In genomic region chr1:67143939-67144338, GRCm38 (mm10) we compare ENCODE assay signal across 9 mouse cellular contexts. TPM values are rescaled to one million over a fixed set of nuclear protein-coding genes. Genes with fewer than 3 reads are reported as not detected.
DNase-seq lines count a peak whose midpoint lies in the region; ATAC-seq and TF ChIP-seq lines count a peak whose summit lies in the region.
"Had no signal": no experiment of that assay in that cellular context is flagged by ENCODE, and none has a peak within 500 bp of the region (broad histone marks: within the 10 kb centered on the region; RNA-seq: fewer than 3 reads in every experiment).

No protein-coding gene starts in this region.

- peak; percentile 43; the same call in 1 of the 2 replicates for ATAC-seq in cerebellum, adult (ENCODE audit: insufficient number of reproducible peaks, low FRiP score, low TSS enrichment)

- no peak for DNase-seq in cerebellum, adult 11 months
- DNase-seq in left cerebral cortex, adult 2 months (ENCODE audit: extremely low spot score in 1 of 2, low spot score in 2 of 2), result peak in 1 of 2 experiments; percentile 18
- no peak for DNase-seq in left cerebral cortex, adult 8-10 months (ENCODE audit: low spot score in 2 of 2)
- DNase-seq in c-Kit-positive CD71-negative TER-119-negative erythroid progenitor cells, embryonic 14.5 days (ENCODE audit: low read depth), result peak; percentile 4
- peak; percentile 35 for DNase-seq in induced T-regulatory cell, adult 2 months (ENCODE audit: low read depth)
- peak; percentile 14 for DNase-seq in retina, postnatal 7 days (ENCODE audit: low read depth, low spot score)
- no peak for DNase-seq in T-cell, adult 2 months (ENCODE audit: low spot score)

- TF ChIP-seq CTCF in left cerebral cortex, adult 2 months (IDR thresholded peaks at IDR 0.05), result peak; percentile 65

- no peak overlapping the region for H3K4me3 ChIP-seq in left cerebral cortex, adult 2 months
- H3K4me3 ChIP-seq: lung, embryonic 15.5 days had no signal

- intact Hi-C loops in left cerebral cortex, adult 2 months (cut with DNase I), result loop anchor here (10.0 kb wide), 1 partner anchor 1991 kb away; no protein-coding TSS in a partner anchor

- no peak overlapping the region for H3K27ac ChIP-seq in left cerebral cortex, adult 2 months
- H3K27ac ChIP-seq: lung, embryonic 15.5 days had no signal

RNA-seq across cellular contexts. Expression of gene Cps1, which starts 21.1 kb away (rescaled TPM):
- total RNA-seq in left cerebral cortex, adult 2 months (2021), result under 1 TPM; 0.18 to 0.30 TPM
- under 1 TPM; 0.23 to 0.57 (median 0.31) TPM for total RNA-seq in left cerebral cortex, adult 8-10 months (2022)

Comparison
In these comparisons a context has a peak if more than half of its experiments do, and no peak if none do; other contexts are left out.
1. DNase-seq: peak in c-Kit-positive CD71-negative TER-119-negative erythroid progenitor cells, embryonic 14.5 days (single experiment), induced T-regulatory cell, adult 2 months (single experiment) and retina, postnatal 7 days (single experiment); none in cerebellum, adult 11 months (single experiment), left cerebral cortex, adult 8-10 months (0 of 2) and T-cell, adult 2 months (single experiment).